Mouse (Mus musculus) inflammation-experienced regulatory T-cells, adult 16 weeks (primary cell): ENCODE data around the gene Smg8. TPM values are rescaled to one million over a fixed set of nuclear protein-coding genes. Genes with fewer than 3 reads are reported as not detected.

Experiments used
- polyA plus RNA-seq: library from polyadenylated mRNA; unstranded; fragments of 100-300 nt; shearing (Covaris generic); gene quantifications from one replicate; pipeline ENCODE4 v1.2.1, GENCODE M21; 2017

Gene Smg8
- polyA plus RNA-seq, result 31.4 TPM

DNA sequence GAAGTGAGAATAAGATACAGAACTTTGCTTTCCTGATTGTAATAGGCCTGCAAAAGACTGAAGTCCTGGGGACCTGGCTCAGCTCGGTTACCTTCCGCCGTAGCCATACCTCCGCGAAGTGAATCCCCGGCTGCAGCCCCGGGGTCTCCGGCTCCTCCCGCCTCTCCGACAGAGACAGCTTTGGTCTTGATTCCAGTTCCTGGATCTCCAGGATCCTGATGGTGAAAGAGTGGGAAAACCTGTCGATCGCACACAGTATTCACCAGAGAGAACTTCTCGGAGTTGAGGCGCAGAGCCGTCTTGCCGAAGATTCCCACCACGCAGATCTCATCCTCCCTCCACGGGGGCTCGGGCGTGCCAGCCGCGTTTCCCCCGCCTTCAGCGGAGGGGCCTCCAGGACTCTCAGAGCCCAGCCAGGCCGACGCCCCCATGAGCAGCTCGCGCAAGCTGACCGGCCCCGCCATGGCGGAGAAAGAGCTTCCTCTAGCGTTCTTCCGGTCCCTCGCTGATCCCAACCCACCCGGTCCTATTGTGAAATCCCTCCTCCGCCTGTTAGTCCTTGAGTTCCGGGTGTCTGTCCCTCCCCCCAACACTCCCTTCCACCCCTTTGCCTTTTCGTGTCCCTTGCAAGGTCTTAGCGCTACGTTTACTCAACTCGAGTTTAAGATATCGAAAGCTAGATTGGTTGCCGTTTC lies at the start of gene Smg8:
Gene Smg8, minus strand, starts transcription at position 485 of the 695 bp plus-strand sequence.

DNA sequence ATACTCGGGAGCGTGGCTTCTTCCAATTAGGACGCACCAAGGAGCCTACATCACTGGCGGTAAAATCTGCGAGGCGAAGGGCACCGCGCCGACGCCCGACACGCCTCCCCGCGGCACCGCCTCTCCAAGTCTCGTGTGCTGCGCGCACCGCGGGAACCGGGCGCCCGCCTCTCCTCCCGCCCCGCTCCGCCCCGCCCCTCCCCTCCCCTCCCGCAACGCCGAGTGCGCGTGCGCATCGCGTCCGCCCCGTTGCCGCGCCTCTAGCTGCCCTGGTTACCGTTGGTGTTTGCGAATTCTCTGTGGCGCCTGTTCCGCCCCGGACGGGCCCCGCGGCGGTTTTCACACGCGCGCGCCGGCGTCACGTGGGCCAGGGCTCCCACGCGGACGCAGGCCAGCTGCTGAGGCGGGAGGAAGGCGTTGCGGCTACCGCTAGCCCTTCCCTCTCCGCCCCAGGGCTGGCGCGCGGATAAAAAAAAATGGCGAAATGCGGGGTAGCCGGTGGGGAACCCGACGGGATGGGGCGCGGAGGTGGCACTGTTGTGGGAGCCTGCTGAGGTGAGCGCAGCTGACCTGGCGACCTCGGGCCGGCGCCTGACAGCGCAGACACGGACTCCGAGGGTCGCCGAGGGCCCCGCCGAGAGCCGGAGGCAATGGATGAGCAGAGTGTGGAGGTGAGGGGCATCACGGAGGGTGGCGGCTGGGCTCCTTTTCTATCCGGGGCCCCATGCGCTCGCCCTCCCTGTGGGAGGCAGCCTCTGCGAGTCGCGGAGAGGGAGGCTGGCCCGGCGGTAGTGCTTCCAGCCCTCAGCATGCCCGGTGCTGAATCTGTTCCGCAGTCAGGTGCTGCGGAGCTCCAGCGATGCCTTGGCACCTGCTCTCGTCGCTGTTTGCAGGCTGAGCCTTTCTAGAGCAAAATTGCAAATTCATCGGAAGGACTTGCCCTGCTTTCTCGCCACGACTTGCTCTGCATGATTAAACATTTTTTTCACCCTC lies 40.5 kb upstream of the Smg8 start, which contains the start of gene Trim37:
Gene Trim37, plus strand, starts transcription at position 254 of the 993 bp plus-strand sequence.

GRCm38 (mm10) chr11:87108755-87109518 lies 22.4 kb upstream of the Smg8 start, which contains the start of gene Ska2:
Gene Ska2, plus strand, starts transcription at chr11:87109234.

GRCm38 (mm10) chr11:87108409-87108754 lies 21.8 kb upstream of the Smg8 start, which contains the start of gene Prr11:
Gene Prr11, minus strand, starts transcription at chr11:87108708.

DNA sequence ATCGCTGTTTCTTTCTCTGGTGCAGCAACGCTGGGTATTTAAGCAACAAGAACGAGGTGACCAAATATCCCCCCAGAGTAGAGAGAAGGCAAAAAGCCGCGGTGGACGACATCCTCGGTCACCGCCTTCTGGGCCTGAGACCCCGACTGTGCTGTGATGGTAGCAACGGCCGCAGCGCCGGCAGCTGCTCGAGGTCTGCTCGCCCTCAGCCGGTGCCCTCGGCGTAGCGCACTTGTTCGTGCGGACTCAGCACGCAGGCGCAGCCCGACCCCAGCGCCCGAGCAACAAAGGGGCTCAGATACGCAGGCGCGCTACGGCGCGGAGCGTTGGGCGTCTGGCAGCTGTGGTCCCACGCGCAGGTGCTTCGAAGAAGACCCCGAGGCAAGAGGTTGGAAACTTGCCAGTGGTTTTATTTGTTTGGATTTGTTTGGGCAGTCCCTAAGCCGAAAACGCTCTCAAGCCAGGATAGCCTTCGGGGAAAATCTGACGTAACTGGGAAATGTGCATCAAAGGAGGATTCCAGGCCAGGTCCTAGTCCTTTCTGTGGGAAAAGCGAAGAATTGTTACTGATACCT lies 12.6 kb downstream of the Smg8 start, which contains the start of gene Gdpd1:
Gene Gdpd1, minus strand, starts transcription at position 197 of the 575 bp plus-strand sequence.

Other genes starting within 250 kb of the Smg8 start
- gene Ypel2, start 93.1 kb downstream of the Smg8 start, polyA plus RNA-seq, result 3.4 TPM
- 0.99 TPM for gene Gdpd1, start 12.7 kb downstream of the Smg8 start, polyA plus RNA-seq
- gene Prr11, start 21.9 kb upstream of the Smg8 start, polyA plus RNA-seq, result 0.34 TPM
- 15.2 TPM for gene Ska2, start 22.5 kb upstream of the Smg8 start, polyA plus RNA-seq
- 19.8 TPM for gene Trim37, start 40.3 kb upstream of the Smg8 start, polyA plus RNA-seq